Mouse (Mus musculus) heart, postnatal 10 days (tissue): Measurements from ENCODE around the gene Kif18a. TPM values are rescaled to one million over a fixed set of nuclear protein-coding genes. Genes with fewer than 3 reads are reported as not detected.

ENCODE experiments used
- DNase-seq, 2 experiments: peaks; one replicate each; pipeline ENCODE4 v3.0.0; 2021
- intact Hi-C: fragments of 180-260 bp; cut with DNase I; formaldehyde crosslinking; loops from one replicate; pipeline ENCODE4 v1.15.1; 2025
- total RNA-seq, 2 experiments: library from RNA; stranded (reverse); gene quantifications; 2 replicates each; pipeline ENCODE4 v1.2.3; 2021

The Kif18a gene
- 1 to 10 TPM; 2.7 to 2.8 TPM for total RNA-seq

DNA sequence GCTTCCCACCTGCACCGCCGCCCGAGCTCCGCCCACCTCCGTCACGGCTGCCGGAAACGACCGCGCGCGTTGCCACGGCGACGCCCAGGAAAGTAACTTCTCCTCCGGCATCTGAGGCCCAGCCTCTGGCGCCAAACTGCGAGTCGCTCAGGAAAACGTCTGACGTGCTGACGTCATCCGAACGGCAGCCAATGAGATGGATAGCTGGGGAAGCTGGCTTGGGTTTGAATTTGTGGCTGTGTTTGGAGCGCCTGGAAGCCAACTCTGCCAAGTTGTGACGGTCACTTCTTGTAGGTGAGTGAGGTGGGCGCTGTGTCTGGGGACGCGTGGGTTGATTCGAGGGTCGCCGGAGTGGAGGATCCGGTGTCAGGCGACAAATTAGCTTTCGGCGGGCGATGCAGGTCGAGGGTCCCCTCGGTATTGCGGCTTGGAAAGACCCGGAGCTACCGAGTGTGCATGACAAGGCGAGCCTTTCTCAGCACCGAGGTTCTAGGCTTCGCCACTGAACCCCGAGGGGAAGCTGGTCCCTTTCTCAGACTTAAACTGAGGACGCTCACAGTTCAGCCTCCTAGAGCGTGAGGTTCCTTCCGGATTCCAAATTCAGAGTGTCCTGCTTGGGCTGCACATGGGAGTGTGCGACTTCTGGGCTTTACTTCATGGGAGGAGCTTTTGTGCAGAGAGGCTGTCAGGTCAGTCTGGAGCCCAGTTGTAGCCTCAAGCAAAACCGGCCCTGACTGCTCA lies at the start of gene Kif18a, which contains the start of gene Mettl15:
Gene Kif18a, plus strand, starts transcription at position 139 of the 741 bp plus-strand sequence.
Gene Mettl15, minus strand, starts transcription at position 149 of the 741 bp plus-strand sequence.
- intact Hi-C loops: no loop called here
- DNase-seq: peak; percentile 97 to 98

DNA sequence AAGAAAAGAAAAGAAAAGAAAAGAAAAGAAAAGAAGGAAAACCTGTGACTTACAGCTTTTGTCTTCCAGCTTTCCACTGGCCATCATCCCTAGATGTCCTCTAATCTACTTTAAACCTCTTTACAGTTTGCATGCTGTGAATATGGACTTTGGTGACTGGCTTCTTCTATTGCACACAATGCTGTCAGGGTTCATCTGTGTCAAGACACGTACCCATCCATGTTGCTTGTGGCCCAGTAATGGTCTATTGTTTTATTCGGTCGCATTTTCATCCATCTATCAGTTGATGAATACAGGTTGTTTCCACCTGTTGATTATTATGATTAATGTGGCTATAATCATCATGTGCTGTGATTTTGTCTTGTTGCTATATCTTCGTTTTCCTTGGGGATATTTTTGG lies 46.7 kb upstream of the Kif18a start:
- intact Hi-C loops: no loop called here
- DNase-seq: no peak

DNA sequence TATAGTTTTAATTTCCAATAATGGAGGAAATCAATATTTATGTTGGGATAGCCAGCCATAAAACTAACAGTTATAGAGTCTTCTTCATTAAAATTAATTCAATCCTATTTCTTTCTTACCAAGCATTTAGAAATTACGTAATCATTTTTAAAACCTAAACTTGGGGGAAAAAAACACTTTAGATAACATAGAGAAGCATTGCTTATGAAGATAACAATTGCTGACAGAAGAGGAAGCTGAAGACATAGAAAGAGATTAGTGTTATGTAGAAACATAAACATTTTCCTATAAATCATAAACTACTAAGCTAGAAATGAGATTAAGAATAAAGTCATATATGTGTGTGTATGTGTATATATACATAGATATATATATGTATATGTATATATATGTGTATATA lies 44.8 kb upstream of the Kif18a start:
- no peak for DNase-seq
- intact Hi-C loops: no loop called here

DNA sequence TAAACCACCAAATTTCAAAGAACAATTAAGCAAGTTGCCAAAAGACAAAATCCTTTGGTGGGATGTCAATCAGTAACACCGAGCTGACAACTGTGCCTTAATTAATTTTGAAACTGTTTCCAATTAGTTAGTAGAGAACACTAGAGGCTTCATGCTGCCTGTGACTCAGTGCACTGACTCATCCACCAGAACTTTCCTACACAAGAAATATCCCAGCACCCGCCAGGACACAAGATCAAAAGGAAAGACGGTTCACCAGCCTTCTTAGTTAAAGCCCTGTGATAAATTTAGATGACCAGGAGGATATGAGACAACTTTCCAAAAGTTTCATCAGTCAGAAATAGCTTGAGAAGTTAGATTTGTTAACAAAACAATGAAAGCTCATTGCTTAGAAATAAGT lies 38.6 kb upstream of the Kif18a start:
- intact Hi-C loops: no loop called here
- DNase-seq: no peak

DNA sequence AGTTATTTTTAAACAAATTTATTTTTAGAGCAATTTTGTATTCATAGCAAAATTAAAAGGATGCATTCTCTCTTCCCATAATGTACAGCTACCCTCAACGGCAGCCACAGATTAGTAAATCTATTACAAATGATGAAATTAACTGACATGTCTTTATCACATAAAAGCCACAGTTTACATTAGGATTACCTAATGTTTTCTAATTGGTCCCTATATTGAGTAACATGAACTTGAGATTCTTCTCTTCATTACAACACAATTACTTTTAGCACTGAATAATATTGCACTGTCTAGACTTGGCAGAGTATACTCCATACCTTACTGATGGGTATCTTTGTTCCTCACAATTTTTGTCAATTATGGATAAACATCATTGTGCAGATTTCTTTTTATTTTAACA lies 17.8 kb upstream of the Kif18a start:
- no peak for DNase-seq
- intact Hi-C loops: no loop called here

DNA sequence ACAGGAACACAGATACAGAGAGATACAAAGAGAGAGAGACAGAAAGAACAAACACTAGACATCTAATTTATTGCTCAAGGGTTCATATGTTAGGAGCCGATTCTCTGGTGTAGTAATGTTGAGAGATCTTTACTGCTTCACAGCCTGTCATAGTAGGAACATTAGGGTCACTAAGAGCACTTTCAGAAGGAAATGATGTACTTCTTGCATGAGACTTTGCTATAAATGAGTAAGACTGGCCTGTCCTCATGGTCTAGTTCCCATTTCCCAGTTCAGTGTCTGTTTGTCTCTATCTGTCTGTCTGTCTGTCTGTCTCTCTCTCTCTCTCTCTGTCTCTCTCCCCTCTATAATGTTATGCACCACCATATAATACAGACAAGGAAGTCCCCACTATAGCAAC lies 7.4 kb upstream of the Kif18a start:
- intact Hi-C loops: no loop called here
- DNase-seq: no peak

DNA sequence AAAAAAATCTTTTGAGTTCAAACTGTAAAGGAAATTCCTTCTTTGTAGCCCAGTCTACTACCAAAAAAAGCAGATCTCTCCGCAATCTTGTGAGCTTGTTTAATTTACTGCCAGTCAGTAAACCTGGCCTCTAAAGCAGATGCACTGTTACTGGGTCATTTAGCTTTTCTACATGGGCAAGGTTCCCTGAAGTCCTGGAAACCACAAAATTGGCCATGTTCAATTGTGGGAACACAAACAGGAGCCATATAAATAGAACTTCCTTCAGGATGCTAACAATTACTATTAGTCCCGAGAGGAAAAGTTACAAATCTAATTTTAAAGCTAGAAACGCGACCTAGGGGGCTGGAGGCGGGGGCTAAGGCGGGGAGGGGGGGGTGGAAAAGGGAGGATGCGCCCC lies 2.9 kb upstream of the Kif18a start:
- intact Hi-C loops: no loop called here
- peak in 1 of 2 experiments; percentile 10 for DNase-seq

DNA sequence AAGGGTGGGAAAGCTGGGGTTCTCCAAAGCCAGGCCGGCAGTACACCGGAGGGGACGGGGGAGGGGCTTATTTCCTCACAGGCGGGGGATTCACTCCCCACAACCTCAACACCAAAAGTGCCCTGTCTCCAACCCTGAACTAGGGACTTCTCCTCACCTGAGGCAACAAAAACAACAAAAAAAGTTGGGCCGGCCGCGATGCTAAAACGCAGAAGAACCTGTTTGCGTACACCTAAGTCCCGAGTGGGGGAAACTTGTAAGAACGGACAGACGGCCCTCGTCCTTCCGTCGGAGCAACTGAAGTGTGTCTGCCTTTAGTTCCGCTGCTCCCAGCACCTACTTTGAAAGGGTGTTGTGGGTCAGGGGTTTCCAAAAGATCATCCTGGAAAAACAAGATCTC lies 2.5 kb upstream of the Kif18a start:
- intact Hi-C loops: no loop called here
- DNase-seq: peak; percentile 62 to 72

DNA sequence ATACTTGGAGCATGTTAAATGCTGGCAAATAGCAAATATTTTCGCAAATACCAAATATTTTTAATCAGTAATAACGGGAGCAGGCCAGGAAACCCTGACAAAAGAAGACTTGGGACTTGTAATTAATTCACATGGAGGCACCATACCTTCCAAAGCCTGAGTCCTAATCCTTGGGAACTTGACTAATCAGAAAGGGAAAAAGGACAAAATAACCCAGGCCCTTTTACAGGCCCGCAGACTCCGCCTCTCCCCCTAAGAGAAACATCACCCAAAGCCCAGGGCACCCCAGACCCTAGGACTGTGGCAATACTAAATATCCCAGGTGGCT lies 302 bp upstream of the Kif18a start:
- no peak for DNase-seq
- intact Hi-C loops: no loop called here

DNA sequence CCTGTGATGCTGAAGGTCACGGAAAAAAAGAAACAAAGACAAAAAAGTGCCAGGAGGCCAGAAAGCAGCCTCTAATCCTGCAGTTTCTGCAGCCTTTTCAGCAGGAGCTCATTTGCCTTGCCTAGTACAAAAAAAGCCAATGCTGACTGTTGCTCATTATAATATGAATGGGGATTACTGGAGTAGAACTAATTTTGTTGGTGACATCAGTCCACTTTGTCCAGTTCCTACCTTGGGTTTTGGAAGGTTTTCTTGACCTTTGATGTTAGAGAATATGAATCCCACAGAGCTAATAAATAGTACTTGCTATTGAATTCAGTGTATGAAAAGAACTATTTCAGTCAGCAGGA lies 778 bp downstream of the Kif18a start:
- no peak for DNase-seq
- intact Hi-C loops: no loop called here

DNA sequence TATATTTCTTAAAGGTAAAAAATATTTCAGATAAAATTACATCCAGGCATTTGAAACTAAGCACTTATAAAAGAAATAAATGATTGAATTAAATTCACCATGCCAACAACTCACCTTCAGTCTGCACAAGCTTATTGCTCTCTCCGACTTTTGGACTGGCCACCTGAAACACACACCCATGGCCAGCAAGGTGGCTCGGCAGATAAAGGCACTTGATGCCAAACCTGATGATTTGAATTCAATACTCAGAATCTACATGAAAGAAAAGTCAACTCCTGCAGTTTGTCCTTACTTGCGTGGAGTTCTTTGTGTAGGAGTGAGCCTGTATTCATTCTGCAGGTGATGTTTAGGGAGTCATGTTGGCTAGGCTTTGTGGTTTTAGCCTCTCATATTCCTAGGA lies 3.6 kb downstream of the Kif18a start:
- DNase-seq: no peak
- intact Hi-C loops: no loop called here

DNA sequence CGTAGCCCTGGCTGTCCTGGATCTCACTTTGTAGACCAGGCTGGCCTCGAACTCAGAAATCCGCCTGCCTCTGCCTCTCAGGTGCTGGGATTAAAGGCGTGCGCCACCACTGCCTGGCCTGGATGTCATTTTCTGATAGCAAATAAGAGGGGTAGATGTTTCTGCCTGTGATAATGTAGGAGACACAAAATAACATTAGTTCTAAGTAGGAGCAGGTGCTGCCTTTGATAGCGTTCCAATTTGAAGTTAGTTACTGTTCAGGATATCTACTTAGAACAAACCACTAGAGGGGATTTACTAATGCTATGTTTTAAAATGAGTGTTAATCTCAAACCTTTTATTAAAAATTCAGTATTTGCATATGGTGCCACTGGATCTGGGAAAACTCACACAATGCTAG lies 8.8 kb downstream of the Kif18a start:
- DNase-seq: no peak
- intact Hi-C loops: no loop called here

DNA sequence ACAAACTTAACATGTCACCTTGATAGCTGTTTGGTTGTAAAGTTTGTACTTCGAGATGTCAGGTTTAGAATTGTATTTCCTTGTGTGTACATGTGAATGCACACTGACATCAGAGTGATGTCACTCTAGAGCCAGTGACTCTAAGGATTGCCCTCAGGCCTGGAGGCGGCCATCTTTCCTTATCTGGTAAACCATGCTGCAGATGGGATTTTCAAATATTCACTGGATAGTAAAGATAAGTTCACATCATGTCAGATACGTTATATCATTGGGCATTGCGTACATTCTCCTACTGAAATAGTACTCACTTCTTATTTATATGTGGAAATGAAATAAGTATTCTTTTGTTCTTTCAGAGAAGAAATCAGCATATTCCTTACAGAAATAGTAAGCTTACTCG lies 15.7 kb downstream of the Kif18a start:
- intact Hi-C loops: no loop called here
- DNase-seq: no peak

DNA sequence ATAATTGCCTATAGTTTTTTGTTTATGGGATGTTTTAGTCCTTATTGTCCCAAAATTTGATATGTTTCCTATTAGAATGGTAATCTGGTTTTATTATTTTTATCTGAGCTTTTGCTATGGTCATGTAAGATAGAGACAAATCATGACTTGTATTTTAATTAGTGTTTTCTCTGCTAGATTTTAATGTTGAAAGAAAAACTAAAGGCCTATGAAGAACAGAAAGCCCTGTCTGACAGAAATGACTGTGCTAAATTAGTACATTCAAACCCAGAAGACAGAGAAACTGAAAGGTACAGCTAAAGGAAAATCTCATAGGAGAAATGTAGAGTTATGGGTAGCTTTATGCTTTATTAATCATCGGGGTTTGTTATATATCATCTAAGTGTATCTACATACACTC lies 17.6 kb downstream of the Kif18a start:
- intact Hi-C loops: no loop called here
- no peak for DNase-seq

DNA sequence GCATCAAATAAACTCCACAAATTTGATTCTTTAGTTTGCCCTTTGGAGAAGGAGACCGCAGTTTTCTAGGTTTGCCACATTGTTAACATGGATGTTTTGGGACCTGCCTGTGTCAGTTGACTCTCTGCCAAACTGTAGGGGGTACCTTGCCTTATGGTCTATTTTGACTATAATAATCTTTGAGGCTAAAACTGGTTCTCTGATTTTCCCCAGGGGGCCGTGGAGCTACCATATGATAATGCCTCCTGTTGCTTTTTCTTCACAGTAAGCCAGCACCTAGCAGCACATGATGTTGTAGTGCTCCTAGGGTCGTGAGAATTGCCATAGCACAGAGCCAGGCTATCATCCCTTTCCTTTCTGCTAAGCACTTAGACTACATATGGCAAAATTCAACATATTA lies 21.7 kb downstream of the Kif18a start:
- intact Hi-C loops: no loop called here
- DNase-seq: no peak

DNA sequence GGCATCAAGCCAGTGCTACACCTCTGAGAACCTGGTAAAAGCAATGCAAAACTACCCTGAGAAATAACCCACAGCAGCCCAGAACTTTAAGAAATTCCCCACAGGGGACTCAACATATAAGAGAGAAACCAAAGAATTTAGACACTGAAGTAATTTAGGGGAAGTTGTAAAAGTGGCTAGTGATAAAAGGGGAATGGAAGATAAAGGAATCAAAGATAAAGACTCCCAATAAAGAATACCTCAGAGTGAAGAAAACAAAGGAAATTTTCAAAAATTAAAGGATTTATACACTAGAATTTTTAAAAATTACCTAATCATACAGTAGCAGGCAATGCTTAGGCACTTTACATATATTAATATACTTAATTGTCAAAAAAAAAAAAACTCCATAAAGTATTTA lies 23.1 kb downstream of the Kif18a start:
- intact Hi-C loops: no loop called here
- DNase-seq: no peak

DNA sequence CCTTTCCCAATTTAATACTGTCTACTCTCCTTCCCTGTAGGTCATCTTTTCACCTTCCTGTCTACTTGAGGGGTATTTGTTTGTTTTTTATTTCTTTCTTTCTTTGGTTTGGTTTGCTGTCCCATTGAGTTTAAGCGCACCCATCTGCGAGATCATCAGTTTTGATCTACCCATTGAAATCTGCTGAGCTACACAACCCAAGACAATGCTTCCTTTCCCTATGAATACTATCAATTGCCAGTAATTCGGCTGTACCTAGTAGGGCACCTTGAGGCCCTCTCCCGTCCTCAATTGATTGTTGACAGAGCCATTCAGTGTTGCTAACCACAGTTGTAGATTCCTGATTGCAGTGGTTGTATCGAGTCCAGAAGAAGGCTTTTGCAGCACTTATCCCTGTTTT lies 30.8 kb downstream of the Kif18a start:
- DNase-seq: no peak
- intact Hi-C loops: no loop called here

DNA sequence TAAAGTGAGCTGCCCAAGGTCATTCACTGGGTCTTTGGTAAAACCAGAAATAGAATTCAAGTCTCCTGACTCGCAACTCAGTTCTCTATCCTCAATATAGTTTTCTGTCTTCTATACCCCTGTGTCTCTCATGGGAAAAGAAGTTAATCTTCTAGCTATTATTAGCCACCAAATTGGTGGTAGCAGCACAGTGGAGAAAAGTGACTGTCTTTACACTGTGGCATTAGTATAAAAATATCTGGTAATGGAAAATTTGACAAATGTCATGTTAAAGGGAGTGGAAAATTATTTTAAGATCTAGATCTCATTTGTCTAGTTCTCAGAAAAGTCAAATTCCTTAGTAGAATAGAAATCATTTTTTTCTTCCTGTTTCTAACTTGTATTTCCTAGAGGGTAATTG lies 51.3 kb downstream of the Kif18a start:
- no peak for DNase-seq
- intact Hi-C loops: no loop called here

DNA sequence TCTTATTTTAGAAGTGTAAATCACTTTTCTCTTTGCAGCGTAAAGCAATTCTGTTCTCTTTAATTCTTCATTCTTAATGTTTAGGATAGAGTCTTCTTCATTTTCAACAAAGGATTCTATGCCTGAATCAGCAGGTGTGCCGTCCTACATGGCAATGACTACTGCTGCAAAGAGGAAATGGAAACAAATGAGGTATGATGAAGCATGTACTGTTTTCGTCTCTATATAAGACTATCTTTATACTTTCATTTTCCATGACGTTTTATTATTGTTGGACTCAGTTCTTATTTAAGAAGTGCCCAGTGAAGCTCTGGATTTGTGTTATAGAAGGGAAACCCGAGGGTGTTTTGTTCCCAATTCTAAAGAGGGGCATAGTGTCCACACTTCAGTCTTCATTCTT lies 53.7 kb downstream of the Kif18a start:
- no peak for DNase-seq
- intact Hi-C loops: no loop called here

DNA sequence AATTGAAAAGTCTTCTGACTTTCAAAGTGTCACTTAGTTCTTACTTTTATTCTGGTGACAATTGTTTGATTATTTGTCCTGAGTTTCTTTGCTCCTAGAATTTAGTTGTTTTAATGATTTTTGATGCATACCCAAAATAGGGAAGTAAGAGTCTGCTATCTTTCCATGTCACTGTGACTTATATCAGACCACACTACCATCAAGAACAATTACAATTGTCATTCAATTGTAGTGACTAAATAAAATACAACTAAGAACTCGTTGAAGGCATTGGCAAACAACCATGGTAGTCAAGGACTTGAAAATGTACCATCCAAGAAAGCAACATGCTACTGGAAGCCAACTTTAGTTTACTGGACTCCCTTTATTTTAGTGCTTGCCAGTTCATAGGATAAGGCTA lies 55.2 kb downstream of the Kif18a start:
- intact Hi-C loops: no loop called here
- DNase-seq: no peak

DNA sequence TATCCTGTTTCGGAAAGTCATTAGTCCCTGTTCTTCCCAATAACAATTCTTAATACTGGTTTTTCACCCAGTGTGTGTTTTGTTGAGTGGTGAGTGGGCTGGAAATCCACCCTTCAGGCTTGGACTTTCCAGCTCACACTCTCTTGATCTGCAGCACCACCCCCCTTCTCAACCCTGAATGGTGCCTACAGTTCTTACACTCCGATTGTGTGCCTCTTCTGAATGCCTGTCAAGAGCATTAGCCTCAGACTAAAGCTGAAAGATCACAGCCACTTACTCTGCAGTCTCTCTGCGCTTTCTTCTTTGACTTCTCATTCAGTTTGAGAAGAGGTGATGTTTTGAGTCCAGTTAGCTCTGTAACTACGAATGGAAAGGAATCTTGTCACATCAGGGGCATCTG lies 64.8 kb downstream of the Kif18a start:
- no peak for DNase-seq
- intact Hi-C loops: no loop called here

DNA sequence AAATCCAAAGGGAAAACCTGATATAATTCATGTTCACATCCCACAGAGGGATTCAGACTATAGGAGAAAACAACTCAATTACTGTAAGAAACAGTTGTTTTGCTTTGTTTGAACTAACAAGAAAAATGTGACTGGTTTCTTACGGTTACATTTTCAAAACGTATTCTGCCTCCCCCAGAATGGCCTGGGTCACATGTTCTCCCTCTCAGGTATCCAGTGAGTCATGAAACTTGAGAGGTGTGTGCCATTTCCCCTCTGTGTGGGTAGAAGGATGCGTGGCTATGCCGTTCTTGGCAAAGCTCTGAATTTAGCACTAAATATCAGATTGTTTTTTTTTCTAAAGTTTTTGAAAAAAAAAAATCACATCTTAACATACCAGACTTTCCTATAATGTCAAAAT lies 68.2 kb downstream of the Kif18a start:
- DNase-seq: no peak
- intact Hi-C loops: no loop called here

DNA sequence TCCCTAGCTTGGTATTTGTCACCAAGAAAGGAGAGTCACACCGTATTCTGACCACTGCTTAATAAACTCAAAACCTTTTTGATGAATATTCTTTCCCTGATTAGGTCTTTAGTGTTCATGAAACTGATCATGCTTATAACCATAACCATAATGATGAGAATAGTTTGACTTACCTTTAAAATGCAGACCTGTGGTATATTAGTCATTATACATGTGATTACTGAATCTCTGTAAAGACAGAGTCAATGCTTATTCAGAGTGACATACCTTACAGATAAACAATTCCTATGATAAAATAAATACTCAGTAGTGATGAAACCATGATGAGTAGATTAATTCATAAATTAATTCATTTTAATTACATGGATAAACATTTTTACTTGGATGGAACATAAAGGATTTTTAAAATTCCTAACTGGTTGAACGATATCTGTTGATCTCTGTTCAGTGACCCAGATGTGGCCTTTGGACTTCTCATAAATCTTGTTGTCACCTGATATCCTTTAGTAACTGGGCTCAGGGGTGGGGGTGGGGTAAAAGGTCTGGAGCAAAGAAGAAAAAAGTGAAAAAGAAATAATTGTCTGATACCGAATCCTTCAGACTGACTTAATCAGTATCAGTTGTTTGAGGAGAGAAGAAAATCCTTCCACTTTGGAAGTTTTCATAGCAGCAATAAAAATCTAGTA lies 78.1 kb downstream of the Kif18a start:
- no peak for DNase-seq
- intact Hi-C loops: no loop called here
